Mouse (Mus musculus) kidney, adult 9 months (tissue): ENCODE data around the gene Sgsh.
"Not testable (repeated sequence)": the region's sequence is repeated elsewhere in the genome, so short reads cannot be mapped to it uniquely, and the experiment has no call there.

ENCODE experiments used
- DNase-seq: peaks from one replicate; pipeline ENCODE4 v3.0.0; 2022

Sgsh gene

DNA sequence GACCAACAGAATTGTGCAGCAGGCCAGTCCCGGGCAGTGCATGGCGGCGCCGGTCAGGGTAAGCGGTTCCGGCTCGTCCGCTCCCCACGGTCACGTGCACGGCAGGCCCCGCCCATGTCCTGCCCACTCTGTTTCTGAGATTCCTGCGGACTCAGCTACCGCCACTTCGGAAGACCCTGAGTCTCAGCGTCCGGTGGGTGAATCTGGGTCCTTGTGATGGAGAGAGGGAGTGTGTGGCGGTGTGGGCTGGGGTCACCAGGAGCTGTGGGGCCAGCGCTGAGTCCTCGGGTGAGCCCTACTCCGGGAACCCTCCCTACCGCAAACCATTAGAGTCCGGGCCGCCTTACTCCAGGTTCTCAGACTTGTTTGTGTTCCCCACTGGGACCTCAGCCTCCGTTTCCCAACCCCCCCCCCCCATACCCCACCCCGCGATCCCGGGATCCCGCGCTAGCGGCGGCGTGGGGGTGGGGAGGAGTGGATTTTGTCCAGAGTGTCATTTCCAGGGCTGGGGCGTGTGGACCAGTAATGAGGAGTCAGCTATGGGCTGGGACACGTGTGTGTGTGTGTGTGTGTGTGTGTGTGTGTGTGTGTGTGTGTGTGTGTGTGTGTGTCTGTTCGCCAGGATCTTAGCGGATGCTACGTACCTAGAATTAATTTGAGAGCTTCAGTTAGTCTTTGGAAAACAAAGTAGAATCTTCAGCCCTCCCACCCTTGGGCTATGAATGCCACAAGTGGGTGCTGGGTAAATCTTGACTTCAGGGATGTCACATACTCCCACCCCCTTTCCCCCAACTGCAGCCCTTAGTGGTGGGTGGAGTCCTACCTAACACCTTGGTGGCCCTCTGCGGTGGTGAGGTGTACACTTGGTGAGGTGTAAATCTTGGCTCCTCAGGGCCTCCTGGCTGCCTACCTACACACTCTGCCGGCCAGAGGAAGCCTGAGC lies at the start of gene Sgsh, which contains the start of gene Slc26a11:
Gene Sgsh (minus strand): TSS at position 94 of the 943 bp plus-strand sequence.
Gene Slc26a11 (plus strand): TSS at position 115 of the 943 bp plus-strand sequence.
- DNase-seq, result peak; percentile 92

- DNase-seq, result peak; percentile 64
Measured at GRCm38 (mm10) chr11:119404627-119405026, 49.3 kb upstream of the Sgsh start.

GRCm38 (mm10) chr11:119402501-119403160 lies 47.3 kb upstream of the Sgsh start:
- DNase-seq, result no peak

DNA sequence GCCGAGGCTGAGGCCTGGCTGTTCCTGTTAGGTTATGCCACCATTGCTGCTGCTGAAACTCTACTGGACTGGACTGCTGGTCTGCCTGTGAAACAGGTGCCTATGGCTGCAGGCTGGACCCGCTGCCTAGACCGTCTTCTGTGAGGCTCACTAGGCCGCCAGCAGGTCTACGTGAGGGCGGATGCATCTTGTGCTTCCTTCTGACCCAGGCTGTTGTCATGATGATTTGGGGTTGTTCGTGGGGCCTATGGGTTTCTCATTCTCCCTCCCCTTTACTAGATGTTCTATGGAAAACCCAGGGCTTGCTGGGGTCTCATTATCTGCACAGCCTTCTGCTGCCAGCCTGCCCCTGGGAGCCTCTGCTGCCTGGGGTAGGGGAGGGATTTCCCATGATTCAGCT lies 41.1 kb upstream of the Sgsh start:
- DNase-seq, result no peak

DNA sequence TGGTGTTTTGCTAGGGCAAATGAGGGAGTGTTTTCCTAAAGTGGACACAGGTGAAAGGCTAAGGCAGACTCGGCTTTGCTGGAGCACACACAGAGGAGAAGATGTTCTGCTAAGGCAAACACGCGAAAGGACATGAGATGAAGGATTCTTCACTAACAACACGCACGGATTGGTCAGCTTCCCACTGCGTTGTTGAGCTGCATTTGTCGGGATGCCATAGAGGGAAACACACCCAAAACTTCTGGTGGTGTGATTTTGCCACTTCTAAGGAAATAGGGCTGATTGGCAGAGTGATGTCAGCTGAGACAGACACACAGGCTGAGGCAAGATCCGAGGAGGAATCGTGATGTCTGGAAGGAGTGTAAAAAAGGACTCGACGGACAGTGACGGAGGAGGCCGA lies 40.6 kb upstream of the Sgsh start:
- no peak for DNase-seq

- DNase-seq, result no peak
Measured at GRCm38 (mm10) chr11:119395394-119395793, 40.1 kb upstream of the Sgsh start.

DNA sequence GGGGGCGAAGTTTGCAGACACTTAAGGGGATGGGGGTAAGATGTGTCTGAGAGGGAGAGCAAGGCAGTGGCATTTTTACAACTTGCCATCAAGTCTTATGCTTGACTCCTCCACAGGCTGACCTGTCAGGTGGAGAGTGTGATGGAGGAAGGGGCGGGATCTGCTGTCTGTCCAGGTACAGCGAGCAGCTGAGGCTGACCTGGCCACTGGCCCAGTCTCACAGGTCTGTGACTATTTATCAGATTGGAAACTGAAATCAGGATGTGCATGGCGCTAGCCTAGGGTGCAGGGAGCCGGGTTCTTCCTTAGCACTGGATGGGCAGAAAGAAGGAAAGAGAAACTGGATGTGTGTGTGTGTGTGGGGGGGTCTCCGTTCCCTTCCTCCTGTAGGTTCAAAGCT lies 38.9 kb upstream of the Sgsh start:
- DNase-seq, result no peak

DNA sequence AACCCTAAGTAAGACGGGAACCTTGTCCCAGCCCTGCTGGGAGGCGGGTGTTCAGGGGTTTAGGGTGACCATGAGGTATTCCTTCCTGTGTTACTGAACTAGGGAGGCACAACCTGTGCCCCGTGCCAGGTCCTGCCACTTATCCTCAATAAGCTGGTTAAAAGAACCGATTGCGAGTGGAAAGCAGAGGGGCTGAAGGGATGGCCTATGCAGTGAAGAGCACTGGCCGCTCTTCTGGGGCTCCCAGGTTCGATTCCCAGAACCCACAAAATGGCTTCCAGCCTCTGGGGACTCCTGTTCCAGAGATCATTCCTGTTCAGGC lies 38.1 kb upstream of the Sgsh start:
- DNase-seq, result no peak

DNA sequence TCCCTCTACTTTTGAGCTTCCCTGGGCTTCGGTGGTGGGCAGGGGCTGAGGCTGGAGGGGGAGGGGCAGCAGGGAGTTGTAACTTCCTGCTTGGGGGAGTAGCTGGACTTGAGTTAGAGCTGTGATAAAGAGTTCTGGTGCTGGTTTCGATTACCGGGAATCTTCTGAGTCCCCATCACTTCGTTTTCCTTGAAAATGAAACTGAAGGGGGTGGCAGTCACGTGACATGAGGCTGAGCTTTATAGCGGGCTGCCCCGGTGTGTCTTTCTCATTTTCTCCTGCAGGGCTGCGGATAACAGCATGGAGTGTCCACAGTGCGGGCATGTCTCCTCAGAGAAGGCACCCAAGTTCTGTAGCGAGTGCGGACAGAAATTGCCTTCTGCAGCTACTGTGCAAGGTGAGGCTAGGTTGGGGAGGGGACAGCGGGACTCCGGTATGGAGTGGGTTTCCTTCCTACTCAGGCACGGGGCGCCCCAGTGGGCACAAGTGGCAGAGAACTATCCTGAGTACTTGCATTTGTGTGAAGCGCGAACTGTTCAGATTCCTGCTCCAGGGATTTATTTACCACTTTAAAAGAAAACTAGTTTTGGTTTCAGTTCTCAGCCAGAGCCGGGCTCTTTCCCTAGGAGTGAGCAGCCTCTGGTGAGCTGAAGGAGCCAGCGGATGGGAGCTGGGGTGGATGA lies 37.6 kb upstream of the Sgsh start, which contains the start of gene Rnf213:
Gene Rnf213 (plus strand): TSS at position 301 of the 683 bp plus-strand sequence.
- DNase-seq, result peak; percentile 79

DNA sequence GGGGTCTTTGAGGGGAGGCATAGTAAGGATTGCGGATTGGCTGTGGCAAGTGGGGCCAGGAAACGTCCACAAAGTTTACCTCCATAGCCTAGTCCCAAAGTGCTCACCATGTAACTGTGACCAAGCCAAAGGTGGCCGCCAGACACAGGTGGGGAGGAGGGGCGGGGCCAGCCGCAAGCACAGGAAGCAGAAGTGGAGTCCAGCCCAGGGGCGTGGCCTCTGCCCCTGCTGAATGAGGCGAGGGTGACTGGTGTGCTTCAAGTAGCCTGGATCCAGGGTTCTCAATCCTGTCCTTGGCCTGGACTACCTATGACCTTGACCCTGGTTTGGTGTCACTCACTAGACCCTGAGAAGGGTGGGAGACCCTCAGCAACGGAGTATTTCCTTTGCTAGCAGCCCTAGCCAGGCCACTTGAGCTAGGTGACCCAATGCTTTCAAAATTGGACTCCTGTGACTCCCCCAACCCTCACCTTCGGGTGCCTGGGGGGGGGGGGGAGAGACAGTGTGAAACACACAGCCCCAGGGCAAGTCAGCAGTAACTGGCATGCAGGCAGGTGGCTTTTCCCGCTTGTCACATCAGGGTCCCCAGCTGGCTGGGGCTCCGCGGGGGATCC lies 36.8 kb upstream of the Sgsh start:
- peak; percentile 90 for DNase-seq

DNA sequence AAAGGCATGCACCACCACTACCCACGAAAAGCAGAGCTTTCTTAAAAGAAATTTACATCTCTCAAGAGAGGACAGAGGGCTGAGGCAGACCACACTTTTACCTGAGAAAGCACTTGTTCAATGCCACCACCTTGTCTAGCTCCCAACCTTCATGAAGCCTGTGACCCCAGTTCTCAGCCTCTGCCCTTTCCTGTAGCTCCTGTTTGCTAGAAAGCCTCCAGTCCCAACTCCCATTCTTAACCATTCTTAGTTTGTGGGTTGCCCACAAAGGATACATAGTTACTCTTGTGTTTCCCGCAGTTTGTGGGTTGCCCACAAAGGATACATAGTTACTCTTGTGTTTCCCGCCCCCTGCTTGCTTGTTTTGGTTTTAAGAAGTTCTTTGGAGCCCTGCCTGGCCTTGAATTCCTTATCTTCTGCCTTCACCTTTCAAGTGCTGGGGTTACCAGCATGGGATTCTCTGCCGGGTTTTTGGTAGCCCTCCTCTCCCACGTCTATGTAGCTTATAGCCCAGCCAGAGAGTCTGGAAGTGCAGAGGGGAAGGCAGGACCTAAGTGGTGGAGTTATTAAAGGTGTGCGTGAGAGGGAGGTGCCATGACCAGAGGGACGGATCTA lies 36.2 kb upstream of the Sgsh start:
- no peak for DNase-seq

- peak; percentile 80 for DNase-seq
Measured at GRCm38 (mm10) chr11:119390271-119391231, 35.2 kb upstream of the Sgsh start.

DNA sequence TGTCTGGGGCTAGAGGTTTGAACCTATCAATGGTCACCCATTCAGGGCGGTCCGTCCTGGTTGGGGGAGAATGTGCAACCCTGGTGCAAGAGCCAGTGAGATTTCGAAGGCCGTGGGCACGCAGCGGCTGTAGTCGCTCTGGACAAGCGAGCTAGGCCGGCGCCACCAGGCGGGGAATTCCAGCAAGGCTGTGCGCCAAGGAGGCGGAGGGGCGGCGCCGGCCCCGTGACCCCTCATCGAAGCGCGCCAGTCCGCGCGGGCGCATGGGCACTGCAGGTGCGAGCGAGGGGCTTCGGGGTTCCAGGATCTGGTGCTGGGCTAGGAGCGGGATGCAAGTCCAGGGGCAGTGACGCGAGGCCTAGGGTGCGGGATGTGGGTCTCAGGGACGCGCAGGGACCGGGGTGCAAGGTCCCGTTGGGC lies 34.5 kb upstream of the Sgsh start:
- DNase-seq, result peak; percentile 83

- not testable (repeated sequence) for DNase-seq
Measured at GRCm38 (mm10) chr11:119387273-119387672, 31.9 kb upstream of the Sgsh start.

DNA sequence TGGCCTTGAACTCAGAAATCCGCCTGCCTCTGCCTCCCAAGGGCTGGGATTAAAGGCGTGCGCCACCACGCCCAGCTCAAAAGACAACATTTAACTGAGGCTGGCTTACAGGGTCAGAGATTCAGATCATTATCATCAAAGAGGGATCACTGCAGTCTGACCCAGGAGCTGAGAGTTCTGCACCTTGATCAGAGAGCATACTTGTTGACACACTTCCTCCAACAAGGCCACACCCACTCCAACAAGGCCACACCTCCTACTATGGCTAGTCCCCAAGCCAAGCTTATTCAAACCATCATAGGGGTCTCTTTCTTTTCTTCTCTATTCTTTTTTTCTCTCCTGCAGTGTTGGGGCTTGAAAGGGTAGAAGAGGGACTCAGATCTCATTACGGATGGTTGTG lies 31.0 kb upstream of the Sgsh start:
- DNase-seq, result no peak

GRCm38 (mm10) chr11:119384904-119385303 lies 29.6 kb upstream of the Sgsh start:
- DNase-seq, result no peak

DNA sequence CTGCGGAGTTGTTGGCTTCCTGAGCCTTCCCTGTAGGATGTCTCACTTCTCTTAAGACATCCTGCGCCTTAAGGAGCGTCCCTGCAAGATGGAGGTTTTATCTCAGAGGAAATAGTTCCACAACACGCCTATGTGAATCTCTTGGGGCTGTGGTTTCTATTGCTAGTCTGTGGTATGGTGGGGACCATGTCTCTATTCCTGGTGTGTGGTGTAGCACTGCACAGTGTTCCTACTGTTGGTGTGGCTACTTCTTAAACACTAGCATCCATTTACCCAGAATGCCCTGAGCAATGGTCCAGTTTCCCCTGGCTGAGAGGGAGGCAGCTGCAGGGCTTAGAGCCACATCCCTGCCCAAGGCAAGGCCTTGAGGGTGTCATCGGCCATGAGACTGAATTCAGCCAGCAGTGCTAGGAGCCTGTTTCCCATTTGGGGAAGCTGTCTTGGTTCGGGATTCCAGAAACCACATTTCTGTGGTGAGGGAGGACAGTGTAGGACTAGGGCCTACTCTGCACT lies 27.1 kb upstream of the Sgsh start:
- DNase-seq, result no peak

- no peak for DNase-seq
Measured at GRCm38 (mm10) chr11:119381631-119382337, 26.4 kb upstream of the Sgsh start.

DNA sequence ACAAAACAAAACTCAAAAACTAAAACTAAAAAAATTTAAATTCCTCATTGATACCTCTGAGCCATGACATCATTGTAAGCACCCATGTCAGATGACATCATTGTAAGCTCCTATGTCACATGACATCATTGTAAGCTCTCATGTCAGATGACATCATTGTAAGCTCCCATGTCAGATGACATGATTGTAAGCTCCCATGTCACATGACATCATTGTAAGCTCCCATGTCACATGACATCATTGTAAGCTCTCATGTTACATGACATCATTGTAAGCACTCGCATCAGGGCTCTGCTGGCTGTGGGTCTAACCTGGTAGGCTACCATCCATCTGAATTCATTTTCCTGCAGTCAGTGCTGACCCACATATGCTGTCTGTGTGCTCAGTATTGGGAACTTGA lies 23.2 kb upstream of the Sgsh start:
- DNase-seq, result no peak

GRCm38 (mm10) chr11:119377326-119377725 lies 22.0 kb upstream of the Sgsh start:
- DNase-seq, result no peak
